Mouse (Mus musculus): ENCODE data around the gene Rd3. TPM values are rescaled to one million over a fixed set of nuclear protein-coding genes. Genes with fewer than 3 reads are reported as not detected.

Gene Rd3
- total RNA-seq, 2 experiments from 2014 or later: 2.7 to 2.8 TPM

Small RNAs within 50 kb of the gene (microRNA-seq; reads per million reads assigned to microRNA genes)
- 0 to 0.20 reads per million in 2 experiments for gene Mir3473c

Other genes starting within 250 kb of the Rd3 start
- gene Nek2, start 155.9 kb upstream of the Rd3 start, total RNA-seq (2021): 10 to 100 TPM; 29.0 to 32.1 TPM
- 10 to 100 TPM; 25.1 to 29.4 TPM for gene Slc30a1, start 70.6 kb upstream of the Rd3 start, total RNA-seq (2021)
- gene Traf5, start 115.2 kb downstream of the Rd3 start, total RNA-seq (2021): 10 to 100 TPM; 15.0 to 22.4 TPM
- 10 to 100 TPM; 43.7 to 48.1 TPM for gene Rcor3, start 160.7 kb downstream of the Rd3 start, total RNA-seq (2021)
- gene Kcnh1, start 213.4 kb downstream of the Rd3 start, total RNA-seq (2021): under 1 TPM; 0.29 to 0.38 TPM